Mouse (Mus musculus): ENCODE data around the gene Rgs12. TPM values are rescaled to one million over a fixed set of nuclear protein-coding genes. Genes with fewer than 3 reads are reported as not detected.

The Rgs12 gene
- polyA plus RNA-seq, 1 experiment from 2014 or later: 41.4 TPM

DNA sequence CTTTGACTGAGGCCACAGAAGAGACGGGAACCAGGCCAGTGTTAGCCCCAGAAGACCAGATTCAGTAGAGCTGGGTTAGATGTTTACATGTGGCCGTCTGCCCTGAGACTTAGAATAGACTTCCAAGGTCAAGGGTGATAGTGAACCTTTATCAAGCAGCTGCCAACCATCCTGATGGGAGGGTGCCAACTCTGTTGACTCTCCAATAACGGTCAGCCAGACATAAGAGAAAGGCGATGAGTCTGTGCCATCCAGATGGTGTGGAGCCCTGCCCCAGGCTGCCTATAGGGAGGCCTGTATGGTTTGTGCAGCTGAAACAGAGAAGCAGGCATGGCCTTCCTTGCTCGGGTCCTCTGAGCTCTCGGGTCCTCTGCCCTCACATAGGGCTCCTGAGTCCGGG lies 24.7 kb upstream of the Rgs12 start:
- 89% methylated on average over 7 of the region's 7 CpGs for WGBS

DNA sequence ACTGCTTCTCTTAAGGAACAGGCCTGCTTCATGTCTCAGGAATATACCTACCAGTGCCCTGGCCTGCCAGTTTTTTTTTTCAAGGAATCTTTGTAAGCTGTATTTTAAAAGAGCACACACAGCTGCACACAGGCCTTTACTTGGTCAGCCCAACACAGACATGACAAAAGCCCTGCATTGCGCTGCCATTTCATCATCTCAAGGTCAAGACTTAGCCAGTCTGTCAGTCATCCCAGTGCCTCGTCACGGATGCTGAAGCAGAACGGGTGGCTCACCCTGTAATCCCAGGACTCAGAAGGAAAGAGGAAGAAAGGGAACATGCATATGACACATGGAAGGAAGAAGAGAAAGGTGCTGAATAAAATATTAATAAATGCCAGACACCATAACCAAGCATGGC lies 21.6 kb upstream of the Rgs12 start:
- Histone ChIP-seq H3K9me3 (ENCODE audit: control insufficient read depth, low read length) (no peaks in the 10 kb centered on the region), H3K27me3 (ENCODE audit: control insufficient read depth, insufficient read depth, low read length) (no peaks in the 10 kb centered on the region), H3K9ac (ENCODE audit: low read depth, low read length) (no peak overlapping the region), H3K36me3 (ENCODE audit: control insufficient read depth, insufficient read depth, low read length) (peaks cover 4% of the 10 kb centered on the region; the same call in 1 of the 2 replicates), H3K4me3 (ENCODE audit: low read depth, low read length) (no peak overlapping the region), H3K4me1 (replicated peaks; ENCODE audit: control insufficient read depth, insufficient read depth, low read length) (peaks cover 3% of the 10 kb centered on the region; the same call in 1 of the 2 replicates), H3K27ac (ENCODE audit: low read depth, low read length) (no peak overlapping the region), H3K4me2 (replicated peaks; ENCODE audit: low read depth, low read length) (no peak overlapping the region)
- DNase-seq (ENCODE audit: low spot score): no peak
- no peak for ATAC-seq (ENCODE audit: low FRiP score)
- 87% methylated on average over 4 of the region's 4 CpGs for WGBS

More for the DNA sequence above, 24.7 kb upstream of the Rgs12 start:
- no peak overlapping the region for H3K27ac ChIP-seq (ENCODE audit: low read depth, low read length)
- no peak overlapping the region for H3K4me3 ChIP-seq (ENCODE audit: low read depth, low read length)
- no peaks in the 10 kb centered on the region for H3K4me1 ChIP-seq (replicated peaks; ENCODE audit: control insufficient read depth, insufficient read depth, low read length)
- no peaks in the 10 kb centered on the region for H3K27me3 ChIP-seq (ENCODE audit: control insufficient read depth, insufficient read depth, low read length)
- DNase-seq (ENCODE audit: low spot score): no peak
- H3K4me2 ChIP-seq (replicated peaks; ENCODE audit: low read depth, low read length): no peak overlapping the region
- no peak overlapping the region for H3K9ac ChIP-seq (ENCODE audit: low read depth, low read length)
- H3K9me3 ChIP-seq (ENCODE audit: control insufficient read depth, low read length): no peaks in the 10 kb centered on the region
- H3K36me3 ChIP-seq (ENCODE audit: control insufficient read depth, insufficient read depth, low read length): peaks cover 4% of the 10 kb centered on the region; the same call in 1 of the 2 replicates
- ATAC-seq (ENCODE audit: low FRiP score): no peak

DNA sequence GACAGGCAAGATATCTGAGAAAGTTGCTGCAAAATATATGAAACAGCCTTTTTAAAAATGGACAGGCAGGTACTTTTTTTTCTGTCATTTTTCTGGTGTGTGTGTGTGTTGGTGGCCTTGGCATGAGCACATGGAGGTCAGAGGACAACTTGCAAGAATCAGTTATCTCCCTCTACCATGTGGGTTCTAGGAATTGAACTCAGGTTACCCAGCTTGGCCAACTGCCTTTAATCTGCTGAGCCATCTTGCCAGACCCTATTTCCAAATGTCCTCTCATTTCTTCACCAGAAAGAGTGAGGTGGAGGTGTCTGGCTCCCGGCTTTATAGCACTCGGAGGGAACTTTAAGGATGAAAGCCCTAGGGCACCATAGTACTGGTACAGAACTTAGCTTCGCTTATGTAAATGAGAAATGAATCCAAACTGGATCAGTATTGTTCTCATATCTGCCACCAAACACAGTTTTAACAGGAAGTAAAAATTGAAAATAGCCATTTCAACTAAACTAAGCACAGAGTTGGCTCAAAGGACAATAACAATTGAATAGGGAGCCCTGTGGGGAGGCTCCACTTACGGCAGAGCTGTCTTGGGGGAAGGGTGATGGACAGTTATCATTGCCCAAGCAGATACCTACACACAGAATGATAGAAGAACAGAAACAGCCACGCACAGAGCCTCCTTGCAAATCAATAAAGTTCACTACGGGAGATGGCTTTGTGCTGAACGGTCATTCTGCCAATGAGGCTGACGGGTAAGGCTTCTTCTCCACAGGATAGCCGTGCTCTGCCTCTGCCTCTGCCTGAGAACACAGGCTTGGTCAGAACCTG lies 18.9 kb upstream of the Rgs12 start:
- no peak for DNase-seq (ENCODE audit: low spot score)
- no peak for ATAC-seq (ENCODE audit: low FRiP score)
- H3K27ac ChIP-seq (ENCODE audit: low read depth, low read length): no peak overlapping the region

DNA sequence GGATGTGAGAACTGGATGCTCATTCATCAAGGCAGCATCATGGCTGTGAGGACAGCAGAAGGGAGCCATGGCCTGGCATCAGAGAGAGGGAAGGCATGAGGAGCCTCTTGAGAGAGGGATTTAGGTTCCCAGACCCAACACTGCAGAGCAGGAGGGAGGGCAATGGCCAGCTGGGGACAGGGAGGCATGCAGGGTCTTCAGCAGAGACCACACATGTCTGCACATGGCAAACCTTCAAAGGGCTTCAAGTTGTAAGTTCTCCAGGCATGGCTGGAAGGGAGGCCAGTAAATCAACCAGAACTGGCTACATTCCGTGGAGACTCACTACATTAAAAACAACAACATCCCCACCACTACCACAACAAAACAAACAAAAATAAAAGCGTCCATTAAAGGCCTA lies 18.2 kb upstream of the Rgs12 start:
- Histone ChIP-seq H3K9ac (ENCODE audit: low read depth, low read length) (no peak overlapping the region), H3K27ac (ENCODE audit: low read depth, low read length) (no peak overlapping the region)

More for the DNA sequence above, 18.9 kb upstream of the Rgs12 start:
- WGBS: 68% methylated on average over 9 of the region's 9 CpGs
- H3K36me3 ChIP-seq (ENCODE audit: control insufficient read depth, insufficient read depth, low read length): no peaks in the 10 kb centered on the region
- no peaks in the 10 kb centered on the region for H3K27me3 ChIP-seq (ENCODE audit: control insufficient read depth, insufficient read depth, low read length)
- no peak overlapping the region for H3K4me2 ChIP-seq (replicated peaks; ENCODE audit: low read depth, low read length)
- H3K4me3 ChIP-seq (ENCODE audit: low read depth, low read length): no peak overlapping the region
- H3K9me3 ChIP-seq (ENCODE audit: control insufficient read depth, low read length): no peaks in the 10 kb centered on the region
- H3K4me1 ChIP-seq (replicated peaks; ENCODE audit: control insufficient read depth, insufficient read depth, low read length): peaks cover 3% of the 10 kb centered on the region; the same call in 1 of the 2 replicates
- H3K9ac ChIP-seq (ENCODE audit: low read depth, low read length): no peak overlapping the region

DNA sequence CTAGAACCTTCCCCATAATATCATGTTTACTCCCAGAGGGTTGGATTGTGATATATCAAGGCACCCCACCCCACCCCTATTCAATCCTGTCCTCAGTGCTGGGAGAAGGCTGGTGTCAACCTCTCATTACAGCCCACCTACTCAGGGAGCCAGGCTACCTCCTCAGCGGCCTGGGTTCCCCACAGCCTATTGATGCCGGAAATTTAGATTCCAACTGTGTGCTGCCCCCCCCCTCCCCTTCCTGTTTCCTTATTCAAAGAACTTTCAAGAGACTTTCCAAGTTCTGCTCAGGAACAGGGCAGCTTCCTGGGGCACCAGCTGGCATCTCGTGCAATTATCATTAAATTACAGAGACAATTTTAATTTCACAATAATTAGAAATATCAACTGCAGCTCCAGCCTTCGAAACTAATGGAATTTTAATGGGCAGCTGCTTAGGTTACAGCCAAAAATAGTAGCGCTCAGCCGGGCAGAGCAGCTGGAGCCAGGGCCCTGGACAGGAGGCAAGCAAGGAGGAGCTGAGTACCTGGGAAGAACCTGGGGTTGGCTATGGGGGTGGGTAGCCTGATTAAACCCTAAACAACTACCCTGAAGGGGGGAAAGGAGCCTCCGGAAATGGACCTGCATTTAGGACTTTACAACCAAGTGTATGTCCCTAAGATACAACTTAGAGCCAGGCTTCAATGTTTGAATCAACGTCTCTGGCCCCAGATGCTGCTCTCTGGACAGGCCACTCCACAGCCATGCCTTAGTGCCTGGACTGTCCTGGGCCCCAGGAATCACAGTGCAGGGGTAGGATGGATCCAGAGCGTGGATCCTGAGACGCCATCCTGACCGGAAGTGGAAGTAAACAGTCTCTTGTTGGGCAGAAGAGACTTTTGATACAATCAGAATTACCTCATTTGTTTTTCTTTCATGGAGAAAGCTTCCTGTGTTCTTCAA lies 17.5 kb upstream of the Rgs12 start:
- peak; percentile 32 for DNase-seq (ENCODE audit: low spot score)

More for the DNA sequence above, 18.2 kb upstream of the Rgs12 start:
- DNase-seq (ENCODE audit: low spot score) (no peak), ATAC-seq (ENCODE audit: low FRiP score) (no peak)
- Histone ChIP-seq H3K4me2 (replicated peaks; ENCODE audit: low read depth, low read length) (no peak overlapping the region), H3K4me3 (ENCODE audit: low read depth, low read length) (no peak overlapping the region), H3K4me1 (replicated peaks; ENCODE audit: control insufficient read depth, insufficient read depth, low read length) (peaks cover 3% of the 10 kb centered on the region; the same call in 1 of the 2 replicates), H3K9me3 (ENCODE audit: control insufficient read depth, low read length) (no peaks in the 10 kb centered on the region), H3K27me3 (ENCODE audit: control insufficient read depth, insufficient read depth, low read length) (no peaks in the 10 kb centered on the region), H3K36me3 (ENCODE audit: control insufficient read depth, insufficient read depth, low read length) (no peaks in the 10 kb centered on the region)
- WGBS: 79% methylated on average over 2 of the region's 2 CpGs

DNA sequence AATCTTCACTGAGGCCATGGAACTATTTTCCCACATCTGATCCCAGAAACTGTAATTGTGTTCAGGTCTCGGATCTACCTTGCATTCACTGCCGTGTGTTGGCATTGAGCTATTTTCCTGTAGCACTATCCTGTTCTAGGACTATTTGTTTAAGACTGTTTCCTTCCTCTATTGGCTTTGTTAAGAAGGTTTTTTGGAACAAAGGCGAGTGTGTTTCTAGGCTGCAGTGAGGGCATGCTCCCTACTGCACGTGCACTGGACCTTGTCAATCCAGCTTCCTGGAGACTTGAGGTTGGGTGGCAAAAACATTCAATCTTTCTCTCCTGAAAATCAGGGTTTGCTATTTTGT lies 16.8 kb upstream of the Rgs12 start:
- WGBS: 21% methylated on average over 4 of the region's 4 CpGs
- ATAC-seq (ENCODE audit: low FRiP score): no peak
- Histone ChIP-seq H3K27ac (ENCODE audit: low read depth, low read length) (peak overlapping the region; percentile 62), H3K4me3 (ENCODE audit: low read depth, low read length) (no peak overlapping the region), H3K4me2 (replicated peaks; ENCODE audit: low read depth, low read length) (no peak overlapping the region), H3K9me3 (ENCODE audit: control insufficient read depth, low read length) (no peaks in the 10 kb centered on the region), H3K27me3 (ENCODE audit: control insufficient read depth, insufficient read depth, low read length) (no peaks in the 10 kb centered on the region), H3K36me3 (ENCODE audit: control insufficient read depth, insufficient read depth, low read length) (no peaks in the 10 kb centered on the region), H3K9ac (ENCODE audit: low read depth, low read length) (no peak overlapping the region), H3K4me1 (replicated peaks; ENCODE audit: control insufficient read depth, insufficient read depth, low read length) (peaks cover 3% of the 10 kb centered on the region; the same call in 1 of the 2 replicates)
- DNase-seq (ENCODE audit: low spot score): no peak

More for the DNA sequence above, 17.5 kb upstream of the Rgs12 start:
- H3K9ac ChIP-seq (ENCODE audit: low read depth, low read length): no peak overlapping the region
- H3K4me1 ChIP-seq (replicated peaks; ENCODE audit: control insufficient read depth, insufficient read depth, low read length): peaks cover 3% of the 10 kb centered on the region; the same call in 1 of the 2 replicates
- H3K27me3 ChIP-seq (ENCODE audit: control insufficient read depth, insufficient read depth, low read length): no peaks in the 10 kb centered on the region
- ATAC-seq (ENCODE audit: low FRiP score): no peak
- H3K27ac ChIP-seq (ENCODE audit: low read depth, low read length): peak overlapping the region; percentile 62
- no peaks in the 10 kb centered on the region for H3K9me3 ChIP-seq (ENCODE audit: control insufficient read depth, low read length)
- 56% methylated on average over 11 of the region's 11 CpGs for WGBS
- H3K36me3 ChIP-seq (ENCODE audit: control insufficient read depth, insufficient read depth, low read length): no peaks in the 10 kb centered on the region
- H3K4me2 ChIP-seq (replicated peaks; ENCODE audit: low read depth, low read length): no peak overlapping the region
- no peak overlapping the region for H3K4me3 ChIP-seq (ENCODE audit: low read depth, low read length)

DNA sequence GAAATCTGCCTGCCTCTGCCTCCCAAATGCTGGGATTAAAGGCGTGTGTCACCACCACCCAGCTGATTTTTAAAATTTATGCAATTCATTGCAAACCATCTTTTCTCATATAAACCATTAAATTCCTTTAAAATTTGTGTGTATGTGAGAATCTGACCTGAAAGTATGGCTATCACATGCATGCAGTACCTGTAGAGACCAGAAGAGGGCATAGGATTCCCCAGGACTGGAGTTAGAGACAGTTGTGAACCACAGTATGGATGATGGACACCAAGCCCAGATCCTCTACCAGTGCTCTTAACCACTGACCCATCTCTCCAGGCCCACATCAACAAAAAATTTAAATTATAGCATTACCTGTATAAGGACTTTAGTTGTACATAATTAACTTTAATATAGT lies 15.8 kb upstream of the Rgs12 start:
- H3K4me1 ChIP-seq (replicated peaks; ENCODE audit: control insufficient read depth, insufficient read depth, low read length): peaks cover 3% of the 10 kb centered on the region; the same call in 1 of the 2 replicates

DNA sequence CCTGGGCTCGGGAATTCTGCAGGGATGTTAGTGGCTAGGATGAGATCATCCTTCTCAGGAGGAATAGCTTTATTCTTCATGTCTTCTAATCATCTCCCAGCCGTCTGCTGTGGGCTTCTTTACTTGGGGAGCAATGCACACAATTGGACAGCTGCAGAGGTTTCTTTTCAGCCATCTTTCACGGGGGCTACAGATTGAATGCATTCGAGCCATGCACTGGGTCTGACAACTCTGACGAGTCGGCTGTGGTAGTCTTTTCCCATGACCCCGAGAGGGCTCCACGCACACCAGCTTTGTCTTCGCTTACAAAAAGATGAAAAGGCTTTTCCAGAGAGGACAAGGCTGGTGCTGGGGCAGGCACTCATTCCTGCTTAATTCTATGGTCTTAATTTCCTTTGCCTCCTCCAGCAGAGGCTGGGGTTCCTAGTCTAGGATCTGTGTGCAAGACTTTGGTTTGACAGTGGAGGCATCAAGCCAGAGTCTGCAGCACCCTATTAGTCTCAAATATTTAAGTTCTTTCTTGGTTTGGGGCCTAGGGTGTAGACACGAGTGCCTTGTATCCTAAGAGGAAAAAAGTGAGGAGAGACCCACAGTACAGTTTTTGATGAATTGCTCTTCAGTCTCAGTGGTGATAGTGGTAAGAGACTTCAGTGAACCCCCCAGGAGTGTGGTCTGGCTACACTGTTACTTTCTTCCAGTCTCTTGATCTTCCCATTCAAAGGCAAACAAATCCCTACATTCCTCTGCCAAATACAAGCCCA lies 7.4 kb upstream of the Rgs12 start:
- DNase-seq (ENCODE audit: low spot score): peak; percentile 71
- H3K4me1 ChIP-seq (replicated peaks; ENCODE audit: control insufficient read depth, insufficient read depth, low read length): no peaks in the 10 kb centered on the region; the same call in 1 of the 2 replicates
- H3K27ac ChIP-seq (ENCODE audit: low read depth, low read length): peak overlapping the region; percentile 78
- no peak overlapping the region for H3K4me3 ChIP-seq (ENCODE audit: low read depth, low read length)
- peak; percentile 93 for ATAC-seq (ENCODE audit: low FRiP score)
- H3K36me3 ChIP-seq (ENCODE audit: control insufficient read depth, insufficient read depth, low read length): no peaks in the 10 kb centered on the region
- 23% methylated on average over 10 of the region's 10 CpGs for WGBS
- H3K9ac ChIP-seq (ENCODE audit: low read depth, low read length): no peak overlapping the region
- H3K4me2 ChIP-seq (replicated peaks; ENCODE audit: low read depth, low read length): no peak overlapping the region
- H3K27me3 ChIP-seq (ENCODE audit: control insufficient read depth, insufficient read depth, low read length): no peaks in the 10 kb centered on the region
- H3K9me3 ChIP-seq (ENCODE audit: control insufficient read depth, low read length): no peaks in the 10 kb centered on the region

More for the DNA sequence above, 15.8 kb upstream of the Rgs12 start:
- 90% methylated on average over 1 of the region's 1 CpGs for WGBS
- ATAC-seq (ENCODE audit: low FRiP score) (no peak), DNase-seq (ENCODE audit: low spot score) (no peak)
- H3K9ac ChIP-seq (ENCODE audit: low read depth, low read length): no peak overlapping the region
- H3K36me3 ChIP-seq (ENCODE audit: control insufficient read depth, insufficient read depth, low read length): no peaks in the 10 kb centered on the region
- no peaks in the 10 kb centered on the region for H3K9me3 ChIP-seq (ENCODE audit: control insufficient read depth, low read length)
- H3K27ac ChIP-seq (ENCODE audit: low read depth, low read length): no peak overlapping the region
- H3K27me3 ChIP-seq (ENCODE audit: control insufficient read depth, insufficient read depth, low read length): no peaks in the 10 kb centered on the region
- H3K4me3 ChIP-seq (ENCODE audit: low read depth, low read length): no peak overlapping the region
- no peak overlapping the region for H3K4me2 ChIP-seq (replicated peaks; ENCODE audit: low read depth, low read length)
